Mouse (Mus musculus): ENCODE measurements around the gene Gm884. TPM values are rescaled to one million over a fixed set of nuclear protein-coding genes. Genes with fewer than 3 reads are reported as not detected.

Gm884 gene
- total RNA-seq (2014; fragmentation: Nextera tagmentation) (not detected in 2 replicates), total RNA-seq (2017) (not detected in 2 replicates)

- ATAC-seq (replicated peaks; ENCODE audit: low FRiP score, low TSS enrichment, poor library complexity, severe bottlenecking), result no peak
Measured at GRCm38 (mm10) chr11:103621040-103621439, at the start of gene Gm884. Gene Gm884, minus strand, starts transcription at chr11:103621140.

- ATAC-seq (replicated peaks; ENCODE audit: low FRiP score, low TSS enrichment, poor library complexity, severe bottlenecking), result no peak
Measured at GRCm38 (mm10) chr11:103666907-103667426, 46.0 kb upstream of the Gm884 start.

GRCm38 (mm10) chr11:103666181-103666906 lies 45.4 kb upstream of the Gm884 start:
- ATAC-seq (replicated peaks; ENCODE audit: low FRiP score, low TSS enrichment, poor library complexity, severe bottlenecking), result no peak

- no peak for ATAC-seq (replicated peaks; ENCODE audit: low FRiP score, low TSS enrichment, poor library complexity, severe bottlenecking)
Measured at GRCm38 (mm10) chr11:103665695-103666094, 44.8 kb upstream of the Gm884 start.

GRCm38 (mm10) chr11:103663119-103663518 lies 42.2 kb upstream of the Gm884 start:
- ATAC-seq (replicated peaks; ENCODE audit: low FRiP score, low TSS enrichment, poor library complexity, severe bottlenecking), result no peak

GRCm38 (mm10) chr11:103662546-103662945 lies 41.6 kb upstream of the Gm884 start:
- no peak for ATAC-seq (replicated peaks; ENCODE audit: low FRiP score, low TSS enrichment, poor library complexity, severe bottlenecking)

- ATAC-seq (replicated peaks; ENCODE audit: low FRiP score, low TSS enrichment, poor library complexity, severe bottlenecking), result no peak
Measured at GRCm38 (mm10) chr11:103661863-103662262, 40.9 kb upstream of the Gm884 start.

- ATAC-seq (replicated peaks; ENCODE audit: low FRiP score, low TSS enrichment, poor library complexity, severe bottlenecking), result no peak
Measured at GRCm38 (mm10) chr11:103658189-103658588, 37.2 kb upstream of the Gm884 start.

GRCm38 (mm10) chr11:103656520-103656919 lies 35.6 kb upstream of the Gm884 start:
- peak; percentile 63 for ATAC-seq (replicated peaks; ENCODE audit: low FRiP score, low TSS enrichment, poor library complexity, severe bottlenecking)

- ATAC-seq (replicated peaks; ENCODE audit: low FRiP score, low TSS enrichment, poor library complexity, severe bottlenecking), result no peak
Measured at GRCm38 (mm10) chr11:103653359-103653965, 32.5 kb upstream of the Gm884 start.

GRCm38 (mm10) chr11:103651426-103651825 lies 30.5 kb upstream of the Gm884 start:
- no peak for ATAC-seq (replicated peaks; ENCODE audit: low FRiP score, low TSS enrichment, poor library complexity, severe bottlenecking)

GRCm38 (mm10) chr11:103649983-103650493 lies 29.1 kb upstream of the Gm884 start:
- ATAC-seq (replicated peaks; ENCODE audit: low FRiP score, low TSS enrichment, poor library complexity, severe bottlenecking), result no peak

- ATAC-seq (replicated peaks; ENCODE audit: low FRiP score, low TSS enrichment, poor library complexity, severe bottlenecking), result no peak
Measured at GRCm38 (mm10) chr11:103649301-103649982, 28.5 kb upstream of the Gm884 start, which contains the start of gene Rprml. Gene Rprml, plus strand, starts transcription at chr11:103649570.

GRCm38 (mm10) chr11:103648656-103649055 lies 27.7 kb upstream of the Gm884 start:
- ATAC-seq (replicated peaks; ENCODE audit: low FRiP score, low TSS enrichment, poor library complexity, severe bottlenecking), result no peak

- no peak for ATAC-seq (replicated peaks; ENCODE audit: low FRiP score, low TSS enrichment, poor library complexity, severe bottlenecking)
Measured at GRCm38 (mm10) chr11:103647921-103648620, 27.1 kb upstream of the Gm884 start.

GRCm38 (mm10) chr11:103646301-103646700 lies 25.4 kb upstream of the Gm884 start:
- no peak for ATAC-seq (replicated peaks; ENCODE audit: low FRiP score, low TSS enrichment, poor library complexity, severe bottlenecking)

GRCm38 (mm10) chr11:103645731-103646130 lies 24.8 kb upstream of the Gm884 start:
- no peak for ATAC-seq (replicated peaks; ENCODE audit: low FRiP score, low TSS enrichment, poor library complexity, severe bottlenecking)

- no peak for ATAC-seq (replicated peaks; ENCODE audit: low FRiP score, low TSS enrichment, poor library complexity, severe bottlenecking)
Measured at GRCm38 (mm10) chr11:103643211-103643610, 22.3 kb upstream of the Gm884 start.

- peak; percentile 45; the same call in 1 of the 2 replicates for ATAC-seq (replicated peaks; ENCODE audit: low FRiP score, low TSS enrichment, poor library complexity, severe bottlenecking)
Measured at GRCm38 (mm10) chr11:103639407-103639946, 18.5 kb upstream of the Gm884 start.

Data from megakaryocyte-erythroid progenitor cell, adult 5-6 weeks (primary cell).